In the genomic region with DNA sequence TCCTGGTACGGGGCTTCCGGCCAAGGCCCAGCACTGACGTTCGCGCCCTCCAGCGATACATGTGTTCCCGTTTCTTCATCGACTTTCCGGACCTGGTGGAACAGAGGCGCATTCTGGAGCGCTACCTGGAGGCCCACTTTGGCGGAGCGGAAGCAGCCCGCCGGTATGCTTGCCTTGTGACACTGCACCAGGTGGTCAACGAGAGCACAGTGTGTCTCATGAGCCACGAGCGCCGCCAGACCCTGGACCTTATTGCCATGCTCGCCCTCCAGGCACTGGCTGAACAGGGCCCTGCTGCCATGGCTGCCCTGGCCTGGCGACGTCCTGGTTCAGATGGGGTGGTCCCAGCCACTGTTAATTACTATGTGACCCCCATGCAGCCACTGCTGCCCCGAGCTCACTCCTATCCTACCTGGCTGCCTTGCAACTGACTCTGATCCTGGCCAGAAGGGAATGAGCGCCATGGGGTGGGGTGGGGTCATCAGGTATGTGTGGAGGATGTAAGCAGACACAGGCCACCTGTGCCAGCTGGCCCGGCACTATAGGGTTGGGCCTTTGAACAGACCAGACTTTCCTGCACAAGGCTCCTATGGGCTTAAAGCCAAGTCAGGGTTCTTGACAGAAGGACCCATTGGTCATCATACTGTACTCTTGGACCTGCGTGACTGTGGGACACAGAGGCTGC, we compare ENCODE assay signal across 29 mouse cellular contexts. TPM values are rescaled to one million over a fixed set of nuclear protein-coding genes. Genes with fewer than 3 reads are reported as not detected.
A peak's percentile ranks its signal among the peaks of the same experiment; 100 is the strongest.
DNase-seq lines count a peak whose midpoint lies in the region; ATAC-seq and TF ChIP-seq lines count a peak whose summit lies in the region.
"Had no signal": no experiment of that assay in that cellular context is flagged by ENCODE, and none has a peak within 500 bp of the region (broad histone marks: within the 10 kb centered on the region; RNA-seq: fewer than 3 reads in every experiment).

No protein-coding gene starts in this region.

- no peak for TF ChIP-seq CTCF in testis, adult 2 months (IDR thresholded peaks at IDR 0.05; ENCODE audit: control insufficient read depth, insufficient read depth, insufficient replicate concordance, low read depth, low read length)

- H3K9me3 ChIP-seq in forebrain, embryonic 12.5 days, result no peaks in the 10 kb centered on the region
- H3K9me3 ChIP-seq: embryonic facial prominence, embryonic 12.5 days; forebrain, embryonic 13.5 days; heart, embryonic 10.5 days; heart, embryonic 13.5 days had no signal

- H3K27ac ChIP-seq in testis, adult 2 months (ENCODE audit: control insufficient read depth, insufficient read depth, low read depth, low read length), result no peak overlapping the region
- H3K27ac ChIP-seq in forebrain, embryonic 12.5 days, result no peak overlapping the region
- H3K27ac ChIP-seq: embryonic facial prominence, embryonic 12.5 days; forebrain, embryonic 13.5 days; heart, embryonic 10.5 days; heart, embryonic 13.5 days; hindbrain, embryonic 14.5 days; hindbrain, postnatal 0 days had no signal

- 94% methylated on average over 26 of the region's 26 CpGs for WGBS in forebrain, embryonic 12.5 days

- peaks cover 20% of the 10 kb centered on the region for H3K4me1 ChIP-seq in testis, adult 2 months (ENCODE audit: control insufficient read depth, insufficient read depth, low read length)
- peaks cover 16% of the 10 kb centered on the region for H3K4me1 ChIP-seq in forebrain, embryonic 12.5 days

- H3K4me3 ChIP-seq in testis, adult 2 months (ENCODE audit: control insufficient read depth, low read depth, low read length), result peak overlapping the region; percentile 16
- H3K4me3 ChIP-seq in forebrain, embryonic 12.5 days (replicated peaks), result no peak overlapping the region
- H3K4me3 ChIP-seq: embryonic facial prominence, embryonic 12.5 days; erythroblast, embryonic 14.5 days; forebrain, embryonic 13.5 days; heart, embryonic 10.5 days; heart, embryonic 13.5 days had no signal

- no peak for ATAC-seq in forebrain, embryonic 12.5 days (ENCODE audit: low FRiP score)
- ATAC-seq: forebrain, embryonic 13.5 days; forebrain, embryonic 16.5 days; hindbrain, postnatal 0 days; inflammation-experienced regulatory T-cells, adult 6 months had no signal

- H3K27me3 ChIP-seq in testis, adult 2 months (ENCODE audit: control insufficient read depth, insufficient read depth, low read length), result no peaks in the 10 kb centered on the region
- peaks cover 35% of the 10 kb centered on the region for H3K27me3 ChIP-seq in forebrain, embryonic 12.5 days

- no peaks in the 10 kb centered on the region for H3K36me3 ChIP-seq in testis, adult 2 months (ENCODE audit: control insufficient read depth, insufficient read depth, low read length)
- H3K36me3 ChIP-seq in forebrain, embryonic 12.5 days (replicated peaks), result no peaks in the 10 kb centered on the region
- H3K36me3 ChIP-seq: embryonic facial prominence, embryonic 12.5 days; heart, embryonic 10.5 days; heart, embryonic 13.5 days had no signal

- peak; percentile 31 for DNase-seq in cerebellum, adult 9-11 months
- no peak for DNase-seq in cerebellum, adult 11-12 months
- DNase-seq in heart, adult 11 months, result peak; percentile 90
- no peak for DNase-seq in heart, adult 8-10 months (ENCODE audit: low spot score)
- no peak for DNase-seq in testis, postnatal 14 days (ENCODE audit: low spot score)
- DNase-seq: adrenal gland, postnatal 10 days; adrenal gland, postnatal 36 days; B cell, adult 2 months; cerebellum, adult 11 months; gastrocnemius, postnatal 10 days; gastrocnemius, postnatal 36 days; heart, adult 18-20 months; heart, postnatal 14 days; heart, postnatal 4 days; kidney, adult 11 months; kidney, adult 8-10 months had no signal

- no peak overlapping the region for H3K9ac ChIP-seq in forebrain, embryonic 12.5 days
- H3K9ac ChIP-seq: embryonic facial prominence, embryonic 12.5 days; forebrain, embryonic 13.5 days; heart, embryonic 13.5 days; hindbrain, embryonic 14.5 days had no signal

- TF ChIP-seq POLR2A in testis, adult 2 months (IDR thresholded peaks at IDR 0.05; ENCODE audit: control insufficient read depth, low read depth, low read length), result no peak

- no peak overlapping the region for H3K4me2 ChIP-seq in forebrain, embryonic 12.5 days
- H3K4me2 ChIP-seq: embryonic facial prominence, embryonic 12.5 days; forebrain, embryonic 13.5 days; heart, embryonic 13.5 days; hindbrain, embryonic 14.5 days had no signal

RNA-seq across cellular contexts. Expression of a gene that starts 6.9 kb away (rescaled TPM):
- 1 to 10 TPM; 1.3 to 3.0 (median 1.6) TPM for total RNA-seq in heart, adult 8-10 months (2022)
- polyA plus RNA-seq in testis, adult 2 months (2012; rRNA removed), result 35.7 and 45.4 TPM in 2 replicates
- polyA plus RNA-seq in forebrain, embryonic 12.5 days (2016; fragmentation: Nextera tagmentation; extraction: Ambion mirVana), result 0.24 and 0.50 TPM in 2 replicates
- total RNA-seq: CH12.LX had no signal
- polyA plus RNA-seq: erythroblast, embryonic 14.5 days; inflammation-experienced regulatory T-cells, adult 6 months had no signal

RNA-seq across cellular contexts. Expression of a gene that starts 11.5 kb away (rescaled TPM):
- total RNA-seq in heart, adult 8-10 months (2022), result 1 to 10 TPM; 1.3 to 1.8 (median 1.6) TPM
- polyA plus RNA-seq in testis, adult 2 months (2012; rRNA removed), result 1.3 and 2.0 TPM in 2 replicates
- 0.97 and 2.2 TPM in 2 replicates for polyA plus RNA-seq in forebrain, embryonic 12.5 days (2016; fragmentation: Nextera tagmentation; extraction: Ambion mirVana)
- total RNA-seq: CH12.LX had no signal
- polyA plus RNA-seq: erythroblast, embryonic 14.5 days; inflammation-experienced regulatory T-cells, adult 6 months had no signal

RNA-seq across cellular contexts. Expression of a gene that starts 31.9 kb away (rescaled TPM):
- total RNA-seq in heart, adult 8-10 months (2022), result not detected
- 3.4 and 4.3 TPM in 2 replicates for polyA plus RNA-seq in testis, adult 2 months (2012; rRNA removed)
- polyA plus RNA-seq in forebrain, embryonic 12.5 days (2016; fragmentation: Nextera tagmentation; extraction: Ambion mirVana), result 1.4 and 1.7 TPM in 2 replicates
- total RNA-seq: CH12.LX; gastrocnemius, adult 18-20 months; gastrocnemius, postnatal 10 days; gastrocnemius, postnatal 36 days; heart, adult 18-20 months; heart, postnatal 14 days; heart, postnatal 4 days had no signal
- polyA plus RNA-seq: erythroblast, embryonic 14.5 days; hindbrain, embryonic 14.5 days had no signal

RNA-seq across cellular contexts. Expression of a gene that starts 59.0 kb away (rescaled TPM):
- 10 to 100 TPM; 66.4 to 92.0 (median 73.0) TPM for total RNA-seq in heart, adult 8-10 months (2022)
- polyA plus RNA-seq in testis, adult 2 months (2012; rRNA removed), result 83.0 and 104 TPM in 2 replicates
- 393 and 406 TPM in 2 replicates for polyA plus RNA-seq in forebrain, embryonic 12.5 days (2016; fragmentation: Nextera tagmentation; extraction: Ambion mirVana)

Comparison
In these comparisons a context has a peak if more than half of its experiments do, and no peak if none do; other contexts are left out.
1. DNase-seq: peak in cerebellum, adult 9-11 months (single experiment) and heart, adult 11 months (single experiment); none in cerebellum, adult 11-12 months (single experiment), heart, adult 8-10 months (single experiment) and testis, postnatal 14 days (single experiment).
2. RNA of a gene that starts 6.9 kb away (polyA plus RNA-seq): 35.7 to 45.4 TPM in testis, adult 2 months; 0.24 to 0.50 TPM in forebrain, embryonic 12.5 days; every median in the first group is over 10 times any median in the second.